16 mouse cellular contexts compared by ENCODE assay signal in genomic region chr3:152291895-152292294, GRCm38 (mm10). TPM values are rescaled to one million over a fixed set of nuclear protein-coding genes. Genes with fewer than 3 reads are reported as not detected.
"Had no signal": no experiment of that assay in that cellular context is flagged by ENCODE, and none has a peak within 500 bp of the region (broad histone marks: within the 10 kb centered on the region; RNA-seq: fewer than 3 reads in every experiment).

No protein-coding gene starts in this region.

- DNase-seq: kidney, adult 11 months; kidney, adult 9 months; kidney, postnatal 4 days; retina, postnatal 1 day; right cerebral cortex, postnatal 4 days; spleen, adult 18-20 months; thymus, adult 18-20 months; thymus, postnatal 14 days had no signal

- H3K27me3 ChIP-seq: liver, embryonic 15.5 days; midbrain, embryonic 15.5 days; neural tube, embryonic 13.5 days had no signal

- H3K4me1 ChIP-seq: liver, embryonic 15.5 days; midbrain, embryonic 10.5 days; midbrain, embryonic 15.5 days; neural tube, embryonic 13.5 days had no signal

- H3K9me3 ChIP-seq: liver, embryonic 15.5 days; midbrain, embryonic 10.5 days; midbrain, embryonic 15.5 days; neural tube, embryonic 13.5 days had no signal

- H3K4me3 ChIP-seq: layer of hippocampus, adult 2 months; liver, embryonic 15.5 days; midbrain, embryonic 10.5 days; midbrain, embryonic 15.5 days; neural tube, embryonic 13.5 days had no signal

- H3K4me2 ChIP-seq: liver, embryonic 15.5 days; midbrain, embryonic 15.5 days; neural tube, embryonic 13.5 days had no signal

- H3K9ac ChIP-seq: liver, embryonic 15.5 days; midbrain, embryonic 15.5 days; neural tube, embryonic 13.5 days had no signal

- ATAC-seq: midbrain, embryonic 15.5 days had no signal

- H3K27ac ChIP-seq: kidney, postnatal 0 days; layer of hippocampus, adult 2 months; liver, embryonic 15.5 days; midbrain, embryonic 10.5 days; midbrain, embryonic 15.5 days; neural tube, embryonic 13.5 days had no signal

RNA-seq across cellular contexts. Expression of gene Nexn, which starts 25.7 kb away (rescaled TPM):
- total RNA-seq: megakaryocyte, adult 5-6 weeks had no signal
- polyA plus RNA-seq: liver, adult 2 months had no signal
